Mouse (Mus musculus): ENCODE results near the gene Mvk.

GRCm38 (mm10) chr5:114406592-114406991 lies 37.5 kb upstream of the Mvk start:
- TF ChIP-seq ZC3H11A (IDR thresholded peaks at IDR 0.05; ENCODE audit: borderline replicate concordance, low read depth, low read length), result no peak
- no peak for TF ChIP-seq ZNF384 (IDR thresholded peaks at IDR 0.05; ENCODE audit: low read depth, low read length)
- TF ChIP-seq MAFK (IDR thresholded peaks at IDR 0.05; ENCODE audit: insufficient read depth, low read depth, low read length), result no peak

Data from ES-E14 (cell line).